Mouse (Mus musculus): ENCODE results near the gene Rbks. TPM values are rescaled to one million over a fixed set of nuclear protein-coding genes. Genes with fewer than 3 reads are reported as not detected.

Gene Rbks
- 12.9 TPM for polyA plus RNA-seq (2014; fragmentation: Illumina TruSeq; extraction: RNeasy Lipid Tissue Mini Kit (QIAGEN cat#74804); ENCODE audit: low read depth, low replicate concordance)

DNA sequence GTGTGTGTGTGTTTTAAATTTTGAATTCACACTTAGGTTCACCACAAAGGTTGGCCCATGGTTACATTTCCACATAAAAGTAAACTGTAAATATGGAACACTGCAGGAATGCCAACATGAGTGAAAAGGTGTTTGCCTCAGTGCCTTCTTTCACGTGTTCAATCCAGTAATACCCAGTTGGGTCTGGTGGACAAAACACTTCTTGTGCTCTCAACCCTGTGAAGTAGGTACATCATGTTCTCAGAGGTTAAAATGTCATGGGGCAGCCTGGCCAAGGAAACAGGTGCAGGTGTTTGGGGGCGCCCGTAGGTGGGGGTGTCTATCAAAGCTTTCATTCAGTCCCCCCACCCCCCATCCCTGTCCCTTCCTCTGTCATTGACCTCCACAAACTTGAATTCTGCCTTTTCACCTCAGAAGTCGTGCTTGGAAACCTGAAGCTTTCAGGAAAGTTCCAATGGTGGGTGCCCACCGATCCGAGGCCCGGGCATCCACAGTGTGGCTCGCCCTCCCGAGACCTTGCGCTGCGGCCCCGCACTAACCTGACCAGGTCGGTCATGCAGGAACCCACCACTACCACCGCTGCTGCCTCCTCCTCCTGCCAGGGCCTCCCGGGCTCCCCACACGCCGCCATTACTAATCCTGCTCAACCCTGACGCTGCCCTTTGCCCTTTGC lies at the start of gene Rbks:
Gene Rbks (minus strand): TSS at position 657 of the 673 bp plus-strand sequence.

DNA sequence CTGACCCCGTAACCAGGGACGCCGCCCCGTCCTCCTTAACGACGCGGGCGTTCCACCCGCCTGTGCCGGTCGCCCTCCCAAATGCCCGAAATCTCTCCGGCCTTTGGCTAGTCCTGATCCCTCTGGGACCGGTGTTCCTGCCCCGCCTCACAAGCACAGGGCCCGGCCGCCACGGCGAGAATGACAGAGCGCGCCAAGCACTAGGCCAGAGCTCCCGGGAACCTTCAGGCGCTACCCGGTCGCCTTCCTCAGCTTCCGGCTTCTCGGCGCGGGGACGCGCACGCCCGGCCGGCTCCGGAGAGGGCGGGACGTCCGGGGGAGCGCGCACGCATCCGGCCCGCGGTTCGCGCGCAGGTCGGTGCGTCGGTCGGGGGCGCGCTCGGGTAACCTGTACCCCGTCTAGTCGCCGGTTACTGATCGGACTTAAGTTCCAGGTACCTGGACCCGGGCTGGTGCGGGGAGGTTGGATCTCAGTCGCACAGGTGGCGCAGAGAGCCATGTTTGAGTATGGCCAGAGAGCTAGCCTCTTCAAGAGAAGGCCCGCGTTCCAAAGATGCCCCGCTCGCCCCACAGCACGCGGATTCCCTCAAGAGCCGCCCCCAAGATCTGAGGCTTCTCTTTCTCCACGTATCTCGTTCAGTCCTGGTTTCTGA lies 343 bp upstream of the Rbks start, which contains the start of gene Babam2:
Gene Babam2 (plus strand): TSS at position 41 of the 653 bp plus-strand sequence.

DNA sequence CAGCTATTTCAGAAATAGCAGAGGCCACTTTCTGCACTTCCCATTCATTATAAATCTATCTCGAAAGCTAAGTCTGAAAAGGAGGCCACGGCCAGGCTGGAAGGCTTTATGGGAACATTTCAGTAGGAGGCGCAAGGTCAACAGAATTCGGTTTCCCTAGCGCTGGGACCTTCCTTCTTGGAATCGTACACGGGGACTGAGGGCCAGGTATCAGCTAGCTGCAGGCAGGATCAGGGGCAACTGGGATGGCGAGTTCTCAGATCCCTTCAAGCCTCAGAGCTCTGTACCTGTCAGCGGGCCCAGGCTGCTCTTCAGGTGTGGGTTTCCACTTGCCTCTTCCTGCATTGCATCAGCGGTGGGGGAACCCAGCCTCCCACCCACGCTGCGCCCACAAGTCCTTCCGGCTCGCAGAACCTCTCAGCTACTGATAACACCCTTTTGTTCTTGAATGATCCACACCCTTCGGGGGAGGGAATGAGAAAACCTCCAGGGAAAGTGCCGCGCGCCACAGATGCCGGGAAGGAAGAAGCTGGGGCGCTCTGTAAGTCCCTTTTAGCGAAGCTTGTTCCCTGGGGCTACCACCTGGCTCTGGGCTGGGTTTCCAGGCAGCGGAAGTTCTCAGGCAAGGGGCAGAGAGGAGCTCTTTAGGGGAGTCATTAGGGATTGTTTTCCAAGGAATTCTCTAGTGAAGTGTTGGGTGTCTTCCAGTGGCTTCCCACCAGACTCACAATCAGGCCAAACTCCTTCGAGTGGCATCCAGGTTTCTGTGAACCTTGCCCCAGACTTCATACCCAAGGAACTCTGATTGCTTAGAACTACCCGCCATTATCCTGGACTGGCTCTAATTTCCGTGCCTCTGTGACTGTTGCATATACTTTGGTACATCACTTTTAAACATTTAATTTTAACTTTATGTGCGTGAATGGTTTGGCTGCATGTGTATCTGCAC lies 100.7 kb downstream of the Rbks start, which contains the start of gene Mrpl33:
Gene Mrpl33 (plus strand): TSS at position 455 of the 949 bp plus-strand sequence.

Other genes with a start within 250 kb of the Rbks start
- gene Zfp512, start 245.2 kb downstream of the Rbks start, polyA plus RNA-seq (2014; fragmentation: Illumina TruSeq; extraction: RNeasy Lipid Tissue Mini Kit (QIAGEN cat#74804); ENCODE audit: low read depth, low replicate concordance) = 8.1 TPM
- gene 4930548H24Rik, start 211.9 kb downstream of the Rbks start, polyA plus RNA-seq (2014; fragmentation: Illumina TruSeq; extraction: RNeasy Lipid Tissue Mini Kit (QIAGEN cat#74804); ENCODE audit: low read depth, low replicate concordance) = not detected
- gene Gpn1, start 202.9 kb downstream of the Rbks start, polyA plus RNA-seq (2014; fragmentation: Illumina TruSeq; extraction: RNeasy Lipid Tissue Mini Kit (QIAGEN cat#74804); ENCODE audit: low read depth, low replicate concordance) = 8.7 TPM
- 25.7 TPM for gene Slc4a1ap, start 170.6 kb downstream of the Rbks start, polyA plus RNA-seq (2014; fragmentation: Illumina TruSeq; extraction: RNeasy Lipid Tissue Mini Kit (QIAGEN cat#74804); ENCODE audit: low read depth, low replicate concordance)
- 5.4 TPM for gene Supt7l, start 169.8 kb downstream of the Rbks start, polyA plus RNA-seq (2014; fragmentation: Illumina TruSeq; extraction: RNeasy Lipid Tissue Mini Kit (QIAGEN cat#74804); ENCODE audit: low read depth, low replicate concordance)
- gene Mrpl33, start 100.7 kb downstream of the Rbks start, polyA plus RNA-seq (2014; fragmentation: Illumina TruSeq; extraction: RNeasy Lipid Tissue Mini Kit (QIAGEN cat#74804); ENCODE audit: low read depth, low replicate concordance) = 51.9 TPM
- gene Babam2, start 57 bp upstream of the Rbks start, polyA plus RNA-seq (2014; fragmentation: Illumina TruSeq; extraction: RNeasy Lipid Tissue Mini Kit (QIAGEN cat#74804); ENCODE audit: low read depth, low replicate concordance) = 52.8 TPM